Mouse (Mus musculus): Measurements from ENCODE around the gene Zfp949. TPM values are rescaled to one million over a fixed set of nuclear protein-coding genes. Genes with fewer than 3 reads are reported as not detected.
"Not testable (repeated sequence)": the region's sequence is repeated elsewhere in the genome, so short reads cannot be mapped to it uniquely, and the experiment has no call there.

Zfp949 gene
- total RNA-seq, 2 experiments from 2014 or later: 6.4 to 7.1 TPM

- DNase-seq: no peak
Observed at GRCm38 (mm10) chr9:88542816-88543215, 5.0 kb upstream of the Zfp949 start.

GRCm38 (mm10) chr9:88545534-88545933, 2.3 kb upstream of the Zfp949 start:
- DNase-seq: no peak

- peak; percentile 47 for DNase-seq
Observed at GRCm38 (mm10) chr9:88546166-88546565, 1.7 kb upstream of the Zfp949 start.

DNA sequence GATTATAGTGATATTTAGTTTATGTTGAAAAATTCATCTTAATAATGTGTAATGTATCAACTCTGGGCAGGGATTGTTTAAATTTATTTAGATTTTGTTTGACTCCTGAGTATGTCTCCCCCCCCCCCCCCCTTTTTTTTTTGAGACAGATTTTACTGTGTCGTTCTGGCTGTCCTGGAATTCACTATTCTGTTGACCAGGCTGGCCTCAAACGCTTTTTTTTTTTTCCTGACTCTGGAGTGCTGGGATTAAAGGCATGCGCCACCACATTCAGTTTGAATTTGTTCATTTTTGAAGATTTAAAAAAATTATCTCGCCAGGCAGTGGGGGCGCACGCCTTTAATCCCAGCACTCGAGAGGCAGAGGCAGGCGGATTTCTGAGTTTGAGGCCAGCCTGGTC, 1.2 kb upstream of the Zfp949 start:
- DNase-seq: no peak

- no peak for DNase-seq
Observed at GRCm38 (mm10) chr9:88547270-88547669, 550 bp upstream of the Zfp949 start.

- no peak for DNase-seq
Observed at GRCm38 (mm10) chr9:88548614-88548945, 760 bp downstream of the Zfp949 start.

GRCm38 (mm10) chr9:88553071-88553470, 5.3 kb downstream of the Zfp949 start:
- no peak for DNase-seq

- no peak for DNase-seq
Observed at GRCm38 (mm10) chr9:88558146-88558545, 10.3 kb downstream of the Zfp949 start.

DNA sequence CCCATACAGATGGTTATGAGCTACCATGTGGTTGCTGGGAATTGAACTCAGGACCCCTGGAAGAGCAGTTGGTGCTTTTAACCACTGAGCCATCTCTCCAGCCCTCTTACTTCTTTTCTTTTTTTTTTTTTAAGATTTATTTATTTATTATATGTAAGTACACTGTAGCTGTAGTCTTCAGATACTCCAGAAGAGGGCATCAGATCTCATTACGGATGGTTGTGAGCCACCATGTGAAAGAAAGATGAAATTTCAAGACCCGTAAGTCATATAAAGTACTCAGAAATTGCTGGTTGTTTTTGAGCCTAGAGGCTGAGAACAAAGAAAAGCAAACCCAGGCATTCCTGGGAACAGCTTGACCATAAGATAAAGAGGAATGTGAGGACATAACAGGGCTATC, 13.7 kb downstream of the Zfp949 start:
- DNase-seq: not testable (repeated sequence)

DNA sequence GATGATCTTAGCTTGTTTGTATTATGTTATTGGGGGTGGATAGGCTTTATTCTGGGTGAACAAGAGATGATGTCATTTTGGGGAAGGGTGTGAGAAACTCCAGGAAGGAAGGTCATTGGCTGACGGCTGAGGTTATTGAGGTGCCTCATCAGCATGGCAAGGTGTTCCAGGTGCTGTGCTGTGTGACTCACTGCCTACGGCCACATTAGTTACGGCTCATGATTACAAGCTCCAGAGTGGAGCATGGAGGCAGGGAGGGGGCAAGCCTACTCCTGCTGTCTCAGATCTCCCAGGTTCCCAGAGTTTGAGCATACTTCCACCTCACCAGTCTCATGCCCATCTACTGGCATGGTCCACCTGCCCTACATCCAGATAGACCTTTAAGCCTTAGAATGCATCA, 22.7 kb downstream of the Zfp949 start:
- DNase-seq: not testable (repeated sequence)

DNA sequence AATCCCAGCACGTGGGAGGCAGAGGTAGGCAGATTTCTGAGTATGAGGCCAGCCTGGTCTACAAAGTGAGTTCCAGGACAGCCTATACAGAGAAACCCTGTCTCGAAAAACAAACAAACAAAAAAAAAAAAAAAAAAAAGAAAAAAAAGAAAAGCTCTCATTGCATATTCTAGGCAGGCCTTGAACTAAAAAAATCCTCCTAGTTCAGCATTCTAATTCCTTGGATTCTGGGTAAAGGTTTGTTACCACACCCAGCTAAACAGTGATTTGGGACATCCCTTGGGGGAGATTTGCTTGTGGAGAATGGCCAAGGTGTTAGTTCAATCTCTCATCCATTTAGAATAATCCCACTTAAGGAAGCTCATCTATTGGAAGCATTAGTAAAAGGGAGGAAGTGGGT, 32.8 kb downstream of the Zfp949 start, which contains the start of gene Trim43a:
TSS of gene Trim43a (plus strand) at position 301 of the 400 bp plus-strand sequence.
- DNase-seq: not testable (repeated sequence)

- not testable (repeated sequence) for DNase-seq
Observed at GRCm38 (mm10) chr9:88593708-88594107, 45.9 kb downstream of the Zfp949 start.

DNA sequence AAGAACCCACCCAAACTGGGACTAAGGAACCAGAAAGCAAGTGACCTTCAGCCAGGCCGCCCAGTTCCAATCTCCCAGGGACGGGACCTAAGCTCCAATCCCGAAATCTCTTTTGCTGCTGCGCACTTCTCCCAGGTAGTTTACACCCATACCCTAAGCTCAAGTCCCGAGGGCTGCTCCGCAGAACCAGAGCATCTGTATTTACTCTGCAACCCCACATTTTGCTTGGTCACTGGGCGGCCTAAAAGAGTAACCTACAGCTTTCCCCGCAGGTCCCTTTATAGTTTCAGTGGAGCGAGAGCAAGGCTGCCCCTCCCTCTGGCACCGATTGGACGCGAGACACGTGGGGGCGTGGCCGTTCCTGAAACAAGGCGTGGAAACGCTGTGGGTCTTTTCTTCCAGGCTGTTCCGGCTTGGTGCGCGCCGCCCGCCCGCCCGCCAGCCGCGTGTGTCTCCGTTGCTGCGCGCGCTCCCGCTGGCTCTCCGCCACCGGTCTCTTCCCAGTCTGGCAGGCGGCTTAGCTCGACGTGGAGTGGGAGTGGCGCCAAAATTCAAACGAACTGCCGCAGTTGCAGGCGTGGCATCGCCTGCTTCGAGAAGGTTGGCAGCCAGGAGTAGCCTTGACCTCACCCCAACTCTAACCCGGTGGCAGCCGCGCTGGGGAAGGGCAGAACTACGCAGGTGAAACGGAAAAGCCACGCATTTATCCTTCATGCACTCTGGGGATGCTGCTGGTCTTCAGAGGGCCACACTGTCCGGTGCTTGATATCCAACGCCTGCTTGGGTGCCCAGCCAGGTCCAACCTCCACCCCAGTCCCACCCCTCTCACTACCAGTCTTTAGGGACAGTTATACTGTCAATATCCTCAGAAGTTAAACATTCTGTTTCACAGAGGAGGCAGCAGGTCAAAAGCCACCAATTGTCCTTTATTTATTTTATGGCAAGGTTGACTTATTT, 51.7 kb downstream of the Zfp949 start:
- peak; percentile 100 for DNase-seq

Other genes starting within 250 kb of the Zfp949 start
- 1 to 10 TPM; 7.2 to 8.4 TPM for gene Nt5e, start 220.8 kb upstream of the Zfp949 start, total RNA-seq (2021)
- 10 to 100 TPM; 17.3 to 19.7 TPM for gene Snx14, start 109.1 kb upstream of the Zfp949 start, total RNA-seq (2021)
- gene Gm20537, start 91.4 kb upstream of the Zfp949 start, total RNA-seq (2021): not detected
- 10 to 100 TPM; 65.8 to 77.3 TPM for gene Syncrip, start 65.4 kb upstream of the Zfp949 start, total RNA-seq (2021)
- gene Trim43a, start 32.9 kb downstream of the Zfp949 start, total RNA-seq (2021): not detected
- 10 to 100 TPM; 14.3 to 17.3 TPM for gene Mthfsl, start 172.3 kb downstream of the Zfp949 start, total RNA-seq (2021)
- gene Bcl2a1d, start 183.9 kb downstream of the Zfp949 start, total RNA-seq (2021): under 1 TPM in 1 of 2 experiments, not detected in 1; 0.35 TPM